Mouse (Mus musculus): ENCODE results near the gene Mrpl46. TPM values are rescaled to one million over a fixed set of nuclear protein-coding genes. Genes with fewer than 3 reads are reported as not detected.
A peak's percentile ranks its signal among the peaks of the same experiment; 100 is the strongest.

Gene Mrpl46
- 64.7 and 68.9 TPM in 2 replicates for polyA plus RNA-seq (2015; fragmentation: Nextera tagmentation; extraction: Ambion mirVana)

- ATAC-seq = peak; percentile 98
- Histone ChIP-seq H3K4me3 (ENCODE audit: low read depth, low read length) (peak within 1 kb of the TSS; percentile 97), H3K9ac (ENCODE audit: low read depth, low read length) (peak within 1 kb of the TSS; percentile 85), H3K27ac (ENCODE audit: low read depth, low read length) (peak within 1 kb of the TSS; percentile 11; the same call in 1 of the 2 replicates), H3K36me3 (ENCODE audit: control insufficient read depth, insufficient read depth) (peaks cover 26% of the 10 kb centered on the region), H3K27me3 (replicated peaks; ENCODE audit: control insufficient read depth, insufficient read depth, low read length) (no peaks in the 10 kb centered on the region), H3K9me3 (ENCODE audit: control insufficient read depth) (no peaks in the 10 kb centered on the region), H3K4me1 (replicated peaks; ENCODE audit: control insufficient read depth, insufficient read depth, low read length) (peaks cover 7% of the 10 kb centered on the region; the same call in 1 of the 2 replicates), H3K4me2 (replicated peaks; ENCODE audit: low read depth) (peak within 1 kb of the TSS; percentile 93)
- TF ChIP-seq CTCF (IDR thresholded peaks at IDR 0.05; ENCODE audit: low read depth) = no peak
- under 1% methylated on average over 44 of the region's 44 CpGs for WGBS
Measured at GRCm38 (mm10) chr7:78782639-78783581, at the start of gene Mrpl46, which contains the start of gene Mrps11. Gene Mrpl46, minus strand, starts transcription at chr7:78783531. Gene Mrps11, plus strand, starts transcription at chr7:78783119.

GRCm38 (mm10) chr7:78827749-78828362, 44.5 kb upstream of the Mrpl46 start:
- 0 out of 2 replicates have a peak, but pooled peaks cover 4% of the 10 kb centered on the region for H3K4me1 ChIP-seq (replicated peaks; ENCODE audit: control insufficient read depth, insufficient read depth, low read length)

GRCm38 (mm10) chr7:78826682-78827385, 43.5 kb upstream of the Mrpl46 start:
- Histone ChIP-seq H3K9ac (ENCODE audit: low read depth, low read length) (peak overlapping the region; percentile 13; the same call in 1 of the 2 replicates), H3K27me3 (replicated peaks; ENCODE audit: control insufficient read depth, insufficient read depth, low read length) (no peaks in the 10 kb centered on the region), H3K27ac (ENCODE audit: low read depth, low read length) (peak overlapping the region; percentile 76), H3K36me3 (ENCODE audit: control insufficient read depth, insufficient read depth) (peaks cover 23% of the 10 kb centered on the region), H3K4me2 (replicated peaks; ENCODE audit: low read depth) (peak overlapping the region; percentile 41), H3K4me3 (ENCODE audit: low read depth, low read length) (no peak overlapping the region), H3K9me3 (ENCODE audit: control insufficient read depth) (no peaks in the 10 kb centered on the region), H3K4me1 (replicated peaks; ENCODE audit: control insufficient read depth, insufficient read depth, low read length) (0 out of 2 replicates have a peak, but pooled peaks cover 4% of the 10 kb centered on the region)
- peak; percentile 37 for ATAC-seq
- peak; percentile 60 for TF ChIP-seq CTCF (IDR thresholded peaks at IDR 0.05; ENCODE audit: low read depth)
- 41% methylated on average over 9 of the region's 9 CpGs for WGBS

More at GRCm38 (mm10) chr7:78827749-78828362, 44.5 kb upstream of the Mrpl46 start:
- H3K4me2 ChIP-seq (replicated peaks; ENCODE audit: low read depth) = peak overlapping the region; percentile 41
- ATAC-seq = peak; percentile 97
- H3K27me3 ChIP-seq (replicated peaks; ENCODE audit: control insufficient read depth, insufficient read depth, low read length) = no peaks in the 10 kb centered on the region
- H3K9me3 ChIP-seq (ENCODE audit: control insufficient read depth) = no peaks in the 10 kb centered on the region
- 34% methylated on average over 14 of the region's 14 CpGs for WGBS
- peak overlapping the region; percentile 76 for H3K27ac ChIP-seq (ENCODE audit: low read depth, low read length)
- peak; percentile 29; the same call in 1 of the 2 replicates for TF ChIP-seq CTCF (IDR thresholded peaks at IDR 0.05; ENCODE audit: low read depth)
- no peak overlapping the region for H3K4me3 ChIP-seq (ENCODE audit: low read depth, low read length)
- H3K36me3 ChIP-seq (ENCODE audit: control insufficient read depth, insufficient read depth) = peaks cover 23% of the 10 kb centered on the region
- peak overlapping the region; percentile 13; the same call in 1 of the 2 replicates for H3K9ac ChIP-seq (ENCODE audit: low read depth, low read length)

- WGBS = 68% methylated on average over 12 of the region's 12 CpGs
- H3K4me3 ChIP-seq (ENCODE audit: low read depth, low read length) = no peak overlapping the region
- H3K4me1 ChIP-seq (replicated peaks; ENCODE audit: control insufficient read depth, insufficient read depth, low read length) = no peaks in the 10 kb centered on the region
- no peaks in the 10 kb centered on the region for H3K27me3 ChIP-seq (replicated peaks; ENCODE audit: control insufficient read depth, insufficient read depth, low read length)
- no peak overlapping the region for H3K27ac ChIP-seq (ENCODE audit: low read depth, low read length)
- no peak for TF ChIP-seq CTCF (IDR thresholded peaks at IDR 0.05; ENCODE audit: low read depth)
- H3K36me3 ChIP-seq (ENCODE audit: control insufficient read depth, insufficient read depth) = no peaks in the 10 kb centered on the region
- ATAC-seq = no peak
- H3K9me3 ChIP-seq (ENCODE audit: control insufficient read depth) = no peaks in the 10 kb centered on the region
- no peak overlapping the region for H3K9ac ChIP-seq (ENCODE audit: low read depth, low read length)
- H3K4me2 ChIP-seq (replicated peaks; ENCODE audit: low read depth) = no peak overlapping the region
Measured at GRCm38 (mm10) chr7:78818336-78818735, 35.0 kb upstream of the Mrpl46 start.

DNA sequence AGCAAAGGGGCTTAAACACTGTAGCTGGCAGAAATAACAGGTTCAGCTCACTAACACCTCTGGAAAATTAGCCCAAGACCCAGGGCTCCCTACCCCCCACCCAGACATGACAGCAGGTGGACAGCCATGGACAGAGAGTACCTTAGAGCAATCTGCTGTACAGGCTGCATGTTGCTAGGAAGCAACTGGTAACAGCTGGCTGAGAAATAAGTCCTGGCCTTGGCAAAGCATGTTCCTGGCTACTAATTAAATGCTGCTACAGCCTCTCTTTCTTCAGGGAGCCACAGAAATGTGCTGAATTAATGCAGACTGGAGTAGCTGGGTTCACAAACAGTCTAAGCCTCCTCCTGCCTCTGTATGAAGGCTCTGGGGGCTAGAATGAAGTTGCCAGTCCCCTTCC, 31.4 kb upstream of the Mrpl46 start:
- Histone ChIP-seq H3K4me1 (replicated peaks; ENCODE audit: control insufficient read depth, insufficient read depth, low read length) (no peaks in the 10 kb centered on the region), H3K4me3 (ENCODE audit: low read depth, low read length) (no peak overlapping the region), H3K9me3 (ENCODE audit: control insufficient read depth) (no peaks in the 10 kb centered on the region), H3K36me3 (ENCODE audit: control insufficient read depth, insufficient read depth) (no peaks in the 10 kb centered on the region), H3K27me3 (replicated peaks; ENCODE audit: control insufficient read depth, insufficient read depth, low read length) (no peaks in the 10 kb centered on the region), H3K27ac (ENCODE audit: low read depth, low read length) (no peak overlapping the region), H3K9ac (ENCODE audit: low read depth, low read length) (no peak overlapping the region), H3K4me2 (replicated peaks; ENCODE audit: low read depth) (no peak overlapping the region)
- no peak for ATAC-seq
- TF ChIP-seq CTCF (IDR thresholded peaks at IDR 0.05; ENCODE audit: low read depth) = no peak
